Mouse (Mus musculus): ENCODE results near the gene Itpkb.

DNA sequence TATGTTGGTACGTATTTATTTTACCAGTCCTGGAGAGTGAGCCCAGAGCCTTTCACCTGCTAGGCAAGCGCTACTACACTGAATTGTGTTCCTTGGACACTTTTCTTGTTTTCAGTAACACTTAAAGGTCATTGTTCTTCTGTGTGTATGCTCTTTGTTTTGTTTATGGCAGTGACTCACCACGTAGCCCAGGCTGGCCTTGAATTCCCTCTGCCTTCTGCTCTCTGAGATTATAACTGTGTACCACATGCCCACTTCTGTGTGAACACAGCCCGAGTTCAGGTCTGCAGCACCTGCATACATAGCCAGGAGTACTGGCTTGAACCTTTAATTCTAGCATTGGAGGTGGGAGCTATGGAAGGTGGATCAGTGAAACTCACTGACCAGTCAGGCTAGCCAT is 6.0 kb upstream of the Itpkb start:
- TF ChIP-seq POLR2A (IDR thresholded peaks at IDR 0.05; ENCODE audit: insufficient read depth, low read length) = no peak
- TF ChIP-seq EP300 (IDR thresholded peaks at IDR 0.05; ENCODE audit: insufficient read depth, low read depth, low read length) = no peak
- no peak for TF ChIP-seq CTCF (IDR thresholded peaks at IDR 0.05; ENCODE audit: low read depth, low read length)
